Mouse (Mus musculus): Measurements from ENCODE around the gene Tmem63b. TPM values are rescaled to one million over a fixed set of nuclear protein-coding genes. Genes with fewer than 3 reads are reported as not detected.

Tmem63b gene
- total RNA-seq, 1 experiment, result 89.1 TPM

GRCm38 (mm10) chr17:45681588-45681987, 5.1 kb downstream of the Tmem63b start:
- in situ Hi-C loops (cut with MboI; ENCODE audit: low sequenced_read_pairs in 2 of 2, unreplicated experiment in 2 of 2), result no loop called here
- no peak for TF ChIP-seq ZC3H11A (IDR thresholded peaks at IDR 0.05; ENCODE audit: borderline replicate concordance, low read depth, low read length)
- TF ChIP-seq ZNF384 (IDR thresholded peaks at IDR 0.05; ENCODE audit: low read depth, low read length), result no peak
- TF ChIP-seq HCFC1 (IDR thresholded peaks at IDR 0.05; ENCODE audit: borderline replicate concordance, insufficient read depth, low read length), result no peak
- TF ChIP-seq CHD2 (IDR thresholded peaks at IDR 0.05; ENCODE audit: low read depth, low read length), result no peak
- TF ChIP-seq MAFK (IDR thresholded peaks at IDR 0.05; ENCODE audit: insufficient read depth, low read depth, low read length), result no peak
- DNase-seq (ENCODE audit: low read depth, low spot score), result no peak

GRCm38 (mm10) chr17:45680391-45680980, 6.2 kb downstream of the Tmem63b start:
- in situ Hi-C loops (cut with MboI; ENCODE audit: low sequenced_read_pairs in 2 of 2, unreplicated experiment in 2 of 2), result no loop called here
- TF ChIP-seq ZNF384 (IDR thresholded peaks at IDR 0.05; ENCODE audit: low read depth, low read length) (no peak), HCFC1 (IDR thresholded peaks at IDR 0.05; ENCODE audit: borderline replicate concordance, insufficient read depth, low read length) (peak; percentile 90)
- Histone ChIP-seq H3K9me3 (ENCODE audit: control insufficient read depth, insufficient read depth, low read depth, low read length) (no peaks in the 10 kb centered on the region), H3K27ac (ENCODE audit: insufficient read depth, low read depth, low read length, poor library complexity, severe bottlenecking) (no peak overlapping the region), H3K4me1 (ENCODE audit: control insufficient read depth in 2 of 2, insufficient read depth in 2 of 2, low read length in 2 of 2, poor library complexity in 1 of 2) (peaks cover 7 to 11% of the 10 kb centered on the region in 2 experiments; a peak in 2 of 4 replicates), H3K9ac (ENCODE audit: insufficient read depth, low read depth, low read length, poor library complexity, severe bottlenecking) (peak overlapping the region; percentile 7; the same call in 1 of the 2 replicates), H3K36me3 (ENCODE audit: control insufficient read depth, insufficient read depth, low read length, poor library complexity, severe bottlenecking) (peaks cover 13% of the 10 kb centered on the region; the same call in 1 of the 2 replicates), H3K4me3 (ENCODE audit: insufficient read depth in 1 of 2, low read depth in 1 of 2, low read length in 2 of 2, poor library complexity in 1 of 2, severe bottlenecking in 1 of 2) (peak overlapping the region in 1 of 2 experiments; percentile 40; a peak in 1 of 4 replicates)
- DNase-seq (ENCODE audit: low read depth, low spot score), result no peak

More at GRCm38 (mm10) chr17:45681588-45681987, 5.1 kb downstream of the Tmem63b start:
- Histone ChIP-seq H3K9ac (ENCODE audit: insufficient read depth, low read depth, low read length, poor library complexity, severe bottlenecking) (no peak overlapping the region), H3K36me3 (ENCODE audit: control insufficient read depth, insufficient read depth, low read length, poor library complexity, severe bottlenecking) (peaks cover 11% of the 10 kb centered on the region; the same call in 1 of the 2 replicates), H3K4me1 (ENCODE audit: control insufficient read depth in 2 of 2, insufficient read depth in 2 of 2, low read length in 2 of 2, poor library complexity in 1 of 2) (peaks cover 7 to 11% of the 10 kb centered on the region in 2 experiments; a peak in 2 of 4 replicates), H3K27ac (ENCODE audit: insufficient read depth, low read depth, low read length, poor library complexity, severe bottlenecking) (no peak overlapping the region), H3K9me3 (ENCODE audit: control insufficient read depth, insufficient read depth, low read depth, low read length) (no peaks in the 10 kb centered on the region), H3K4me3 (ENCODE audit: insufficient read depth in 1 of 2, low read depth in 1 of 2, low read length in 2 of 2, poor library complexity in 1 of 2, severe bottlenecking in 1 of 2) (no peak overlapping the region)

GRCm38 (mm10) chr17:45678106-45678505, 8.6 kb downstream of the Tmem63b start:
- H3K36me3 ChIP-seq (ENCODE audit: control insufficient read depth, insufficient read depth, low read length, poor library complexity, severe bottlenecking), result peaks cover 29% of the 10 kb centered on the region
- in situ Hi-C loops (cut with MboI; ENCODE audit: low sequenced_read_pairs in 2 of 2, unreplicated experiment in 2 of 2), result no loop called here
- no peak overlapping the region for H3K4me3 ChIP-seq (ENCODE audit: insufficient read depth in 1 of 2, low read depth in 1 of 2, low read length in 2 of 2, poor library complexity in 1 of 2, severe bottlenecking in 1 of 2)
- no peaks in the 10 kb centered on the region for H3K9me3 ChIP-seq (ENCODE audit: control insufficient read depth, insufficient read depth, low read depth, low read length)
- peaks cover 2 to 11% of the 10 kb centered on the region in 2 experiments; a peak in 2 of 4 replicates for H3K4me1 ChIP-seq (ENCODE audit: control insufficient read depth in 2 of 2, insufficient read depth in 2 of 2, low read length in 2 of 2, poor library complexity in 1 of 2)
- no peak for DNase-seq (ENCODE audit: low read depth, low spot score)
- H3K9ac ChIP-seq (ENCODE audit: insufficient read depth, low read depth, low read length, poor library complexity, severe bottlenecking), result no peak overlapping the region
- TF ChIP-seq HCFC1 (IDR thresholded peaks at IDR 0.05; ENCODE audit: borderline replicate concordance, insufficient read depth, low read length) (no peak), CHD2 (IDR thresholded peaks at IDR 0.05; ENCODE audit: low read depth, low read length) (no peak), MAFK (IDR thresholded peaks at IDR 0.05; ENCODE audit: insufficient read depth, low read depth, low read length) (no peak), ZC3H11A (IDR thresholded peaks at IDR 0.05; ENCODE audit: borderline replicate concordance, low read depth, low read length) (no peak), ZNF384 (IDR thresholded peaks at IDR 0.05; ENCODE audit: low read depth, low read length) (no peak)
- H3K27ac ChIP-seq (ENCODE audit: insufficient read depth, low read depth, low read length, poor library complexity, severe bottlenecking), result no peak overlapping the region

- Histone ChIP-seq H3K4me1 (ENCODE audit: control insufficient read depth in 2 of 2, insufficient read depth in 2 of 2, low read length in 2 of 2, poor library complexity in 1 of 2) (peaks cover 0 to 4% of the 10 kb centered on the region in 2 experiments; a peak in 1 of 4 replicates), H3K36me3 (ENCODE audit: control insufficient read depth, insufficient read depth, low read length, poor library complexity, severe bottlenecking) (peaks cover 46% of the 10 kb centered on the region), H3K27ac (ENCODE audit: insufficient read depth, low read depth, low read length, poor library complexity, severe bottlenecking) (no peak overlapping the region), H3K9ac (ENCODE audit: insufficient read depth, low read depth, low read length, poor library complexity, severe bottlenecking) (no peak overlapping the region), H3K4me3 (ENCODE audit: insufficient read depth in 1 of 2, low read depth in 1 of 2, low read length in 2 of 2, poor library complexity in 1 of 2, severe bottlenecking in 1 of 2) (no peak overlapping the region), H3K9me3 (ENCODE audit: control insufficient read depth, insufficient read depth, low read depth, low read length) (no peaks in the 10 kb centered on the region)
- no peak for TF ChIP-seq ZNF384 (IDR thresholded peaks at IDR 0.05; ENCODE audit: low read depth, low read length)
- no peak for TF ChIP-seq CHD2 (IDR thresholded peaks at IDR 0.05; ENCODE audit: low read depth, low read length)
- no peak for TF ChIP-seq ZC3H11A (IDR thresholded peaks at IDR 0.05; ENCODE audit: borderline replicate concordance, low read depth, low read length)
- no peak for TF ChIP-seq HCFC1 (IDR thresholded peaks at IDR 0.05; ENCODE audit: borderline replicate concordance, insufficient read depth, low read length)
- TF ChIP-seq MAFK (IDR thresholded peaks at IDR 0.05; ENCODE audit: insufficient read depth, low read depth, low read length), result no peak
- no peak for DNase-seq (ENCODE audit: low read depth, low spot score)
- in situ Hi-C loops (cut with MboI; ENCODE audit: low sequenced_read_pairs in 2 of 2, unreplicated experiment in 2 of 2), result no loop called here
Observed at GRCm38 (mm10) chr17:45672598-45672997, 14.1 kb downstream of the Tmem63b start.

Data from ES-E14 (cell line).